Mouse (Mus musculus) G1E-ER4 (cell line): ENCODE data around the gene Polr3c. TPM values are rescaled to one million over a fixed set of nuclear protein-coding genes. Genes with fewer than 3 reads are reported as not detected.

ENCODE experiments used
- GATA1 ChIP-seq: IDR thresholded peaks from one replicate; pipeline ENCODE4 v1.8.0; 2012; ENCODE audit warnings: low read length, inconsistent platforms
- polyA plus RNA-seq: library from polyadenylated mRNA; stranded (reverse); fragments of >175 nt; gene quantifications from 2 replicates; pipeline ENCODE4 v1.2.3, GENCODE M21; 2012

Gene Polr3c
- polyA plus RNA-seq, result 8.2 and 8.5 TPM in 2 replicates

GRCm38 (mm10) chr3:96727343-96727827 lies at the start of gene Polr3c, which contains the start of gene Rnf115:
Gene Polr3c, minus strand, starts transcription at chr3:96727628.
Gene Rnf115, plus strand, starts transcription at chr3:96727664.
- TF ChIP-seq GATA1, result no peak

DNA sequence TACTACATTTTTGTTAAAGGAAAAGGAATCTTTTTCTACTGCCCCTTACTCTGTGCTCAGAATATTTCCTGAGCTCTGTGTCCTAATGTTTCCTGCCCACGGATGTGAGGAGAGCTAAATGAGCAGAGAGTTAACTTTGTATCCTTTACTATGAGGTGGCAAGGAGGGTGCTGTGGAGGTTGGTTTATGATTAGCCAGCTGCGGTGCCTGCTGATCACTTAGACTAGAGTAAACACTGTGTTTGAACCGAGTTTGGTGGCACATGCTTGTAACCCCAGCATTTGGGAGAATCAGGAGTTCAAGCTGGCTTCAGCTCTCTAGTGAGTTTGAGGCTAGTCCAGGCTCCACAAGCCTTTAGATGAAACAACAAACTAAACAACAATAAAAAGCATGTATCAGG lies 49.7 kb upstream of the Polr3c start:
- no peak for TF ChIP-seq GATA1

- TF ChIP-seq GATA1, result no peak
Measured at GRCm38 (mm10) chr3:96772949-96773348, 45.5 kb upstream of the Polr3c start.

- TF ChIP-seq GATA1, result no peak
Measured at GRCm38 (mm10) chr3:96769971-96770370, 42.5 kb upstream of the Polr3c start.

DNA sequence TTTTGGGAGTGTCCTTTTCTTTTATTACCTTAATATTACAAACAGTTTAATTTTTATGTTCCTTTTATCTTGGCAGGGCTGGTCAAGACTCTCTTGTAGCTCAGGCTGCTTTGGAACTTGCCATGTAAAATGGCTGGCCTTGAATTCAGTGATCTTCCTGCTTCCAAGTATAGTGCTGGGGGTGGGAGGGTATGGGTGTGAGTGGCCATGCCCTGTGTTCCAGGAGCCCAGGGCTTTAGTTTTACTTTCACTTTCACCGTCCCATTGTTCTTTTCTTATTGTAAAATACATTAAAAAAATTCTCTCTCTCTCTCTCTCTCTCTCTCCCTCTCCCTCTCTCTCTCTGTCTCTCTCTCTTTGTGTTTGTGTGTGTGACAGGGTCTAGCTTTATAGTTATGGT lies 37.1 kb upstream of the Polr3c start:
- no peak for TF ChIP-seq GATA1

GRCm38 (mm10) chr3:96759695-96760094 lies 32.3 kb upstream of the Polr3c start:
- TF ChIP-seq GATA1, result no peak

DNA sequence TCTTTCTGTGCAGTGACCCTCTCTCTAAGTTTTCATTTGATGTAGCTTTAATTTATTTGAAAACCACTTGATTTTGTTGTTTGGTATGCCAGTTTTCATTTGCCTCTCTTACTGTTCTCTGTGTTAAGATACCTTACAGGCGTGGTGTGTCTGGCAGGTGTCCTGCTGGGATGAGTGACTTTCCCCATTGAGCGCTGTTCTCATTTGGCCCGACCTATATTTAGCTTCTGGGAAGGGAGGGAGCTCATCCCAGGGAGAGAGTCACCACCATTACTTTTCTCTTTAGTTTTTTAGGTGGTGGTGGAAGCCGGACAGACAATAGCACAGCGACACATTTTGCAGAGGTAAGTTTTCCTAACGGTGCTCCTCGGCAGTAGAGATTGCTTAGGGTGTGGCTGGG lies 30.3 kb upstream of the Polr3c start:
- TF ChIP-seq GATA1, result no peak

GRCm38 (mm10) chr3:96755935-96756334 lies 28.5 kb upstream of the Polr3c start:
- no peak for TF ChIP-seq GATA1

- TF ChIP-seq GATA1, result no peak
Measured at GRCm38 (mm10) chr3:96746829-96747228, 19.4 kb upstream of the Polr3c start.

DNA sequence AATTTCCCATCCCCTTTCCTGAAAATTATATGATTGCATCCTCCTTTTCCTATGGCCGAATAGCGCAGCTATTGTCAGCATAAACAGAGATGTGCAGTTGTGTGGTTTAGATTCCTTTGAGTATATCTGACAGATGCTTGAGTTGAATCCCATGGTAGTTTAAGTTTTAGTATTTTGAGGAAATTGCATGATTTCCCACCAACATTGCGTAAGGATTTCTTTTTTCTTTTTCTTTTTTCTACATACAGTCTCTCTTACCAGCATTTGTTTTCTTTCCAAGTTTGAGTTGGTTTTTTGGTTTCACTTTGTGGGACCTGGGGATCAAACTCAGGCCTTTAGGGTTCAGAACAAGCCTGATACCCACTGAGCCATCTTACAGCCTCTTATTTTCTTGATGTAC lies 16.9 kb upstream of the Polr3c start:
- no peak for TF ChIP-seq GATA1

DNA sequence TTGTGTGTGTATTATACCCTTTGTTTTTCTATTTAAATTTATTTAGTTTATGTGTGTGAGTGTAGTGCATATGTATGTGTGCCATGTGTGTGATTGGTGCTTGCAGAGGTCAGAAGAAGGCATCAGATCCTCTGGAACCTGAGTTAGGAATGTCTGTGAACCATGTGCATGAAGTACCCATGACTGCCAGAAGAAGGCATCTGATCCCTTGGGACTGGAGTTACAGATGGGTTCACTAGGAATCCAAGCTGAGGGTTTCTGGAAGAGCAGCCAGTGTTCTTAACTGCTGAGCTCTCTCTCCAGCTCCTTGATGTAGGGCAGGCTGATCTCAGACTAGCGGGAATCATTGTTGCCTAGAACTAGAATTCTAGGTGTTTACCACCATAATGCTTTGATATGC lies 10.6 kb upstream of the Polr3c start:
- TF ChIP-seq GATA1, result no peak

- no peak for TF ChIP-seq GATA1
Measured at GRCm38 (mm10) chr3:96737013-96737740, 9.7 kb upstream of the Polr3c start.

DNA sequence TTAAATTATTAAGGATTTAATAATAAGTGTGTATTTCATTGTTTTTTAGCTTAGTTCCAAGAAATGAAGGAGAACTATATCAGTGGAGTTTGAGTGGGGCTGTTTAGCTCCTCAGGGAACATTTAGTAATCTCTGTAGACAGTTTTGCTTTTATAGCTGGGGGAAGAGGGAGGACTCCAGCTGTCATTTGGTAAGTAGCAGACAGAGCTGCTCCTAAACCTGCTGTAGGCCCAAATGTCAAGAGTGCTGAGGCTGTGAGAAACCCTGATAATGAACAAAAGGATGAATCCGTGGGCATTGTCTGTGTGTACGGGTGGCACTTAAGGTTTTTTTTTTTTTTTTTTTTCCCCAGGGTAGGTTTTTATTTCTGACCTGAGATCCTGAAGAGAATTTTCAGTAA lies 7.8 kb upstream of the Polr3c start:
- no peak for TF ChIP-seq GATA1

DNA sequence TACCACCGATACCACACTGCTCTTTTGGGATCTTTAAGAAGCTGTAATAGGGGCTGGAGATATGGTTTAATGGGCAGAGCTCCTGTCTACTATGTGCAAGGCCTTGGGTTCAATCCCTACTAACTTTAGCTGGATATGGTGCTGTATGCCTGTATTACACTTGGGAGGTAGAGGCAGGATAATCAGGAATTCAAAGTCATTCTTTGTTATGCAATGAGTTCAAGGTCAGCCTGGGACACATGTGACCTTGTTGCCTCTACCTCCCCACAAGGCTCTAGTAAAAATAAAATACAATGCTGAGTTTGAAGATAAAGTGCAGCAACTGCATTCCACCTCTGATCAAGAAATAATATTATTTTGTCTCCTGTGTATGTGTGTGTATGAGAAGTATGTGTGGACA lies 6.6 kb upstream of the Polr3c start:
- no peak for TF ChIP-seq GATA1

DNA sequence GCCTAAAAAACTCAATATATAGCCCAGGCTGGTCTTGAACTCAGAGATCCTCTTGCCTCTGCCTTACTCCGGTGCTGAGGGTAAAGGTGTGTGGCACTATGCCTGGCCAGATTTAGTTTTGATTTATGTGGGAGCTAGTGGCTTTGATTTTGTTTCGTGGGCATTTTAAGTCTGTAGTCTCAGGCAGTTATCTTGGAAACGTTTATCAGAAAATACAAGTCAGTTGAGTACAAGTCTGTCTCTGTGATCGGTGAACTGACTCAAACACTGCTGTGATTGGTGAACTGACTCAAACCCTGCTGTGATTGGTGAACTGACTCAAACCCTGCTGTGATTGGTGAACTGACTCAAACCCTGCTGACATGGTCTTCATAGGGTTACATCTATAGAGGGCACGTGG lies 3.4 kb upstream of the Polr3c start:
- TF ChIP-seq GATA1, result no peak

GRCm38 (mm10) chr3:96729403-96729784 lies 2.0 kb upstream of the Polr3c start:
- TF ChIP-seq GATA1, result no peak

DNA sequence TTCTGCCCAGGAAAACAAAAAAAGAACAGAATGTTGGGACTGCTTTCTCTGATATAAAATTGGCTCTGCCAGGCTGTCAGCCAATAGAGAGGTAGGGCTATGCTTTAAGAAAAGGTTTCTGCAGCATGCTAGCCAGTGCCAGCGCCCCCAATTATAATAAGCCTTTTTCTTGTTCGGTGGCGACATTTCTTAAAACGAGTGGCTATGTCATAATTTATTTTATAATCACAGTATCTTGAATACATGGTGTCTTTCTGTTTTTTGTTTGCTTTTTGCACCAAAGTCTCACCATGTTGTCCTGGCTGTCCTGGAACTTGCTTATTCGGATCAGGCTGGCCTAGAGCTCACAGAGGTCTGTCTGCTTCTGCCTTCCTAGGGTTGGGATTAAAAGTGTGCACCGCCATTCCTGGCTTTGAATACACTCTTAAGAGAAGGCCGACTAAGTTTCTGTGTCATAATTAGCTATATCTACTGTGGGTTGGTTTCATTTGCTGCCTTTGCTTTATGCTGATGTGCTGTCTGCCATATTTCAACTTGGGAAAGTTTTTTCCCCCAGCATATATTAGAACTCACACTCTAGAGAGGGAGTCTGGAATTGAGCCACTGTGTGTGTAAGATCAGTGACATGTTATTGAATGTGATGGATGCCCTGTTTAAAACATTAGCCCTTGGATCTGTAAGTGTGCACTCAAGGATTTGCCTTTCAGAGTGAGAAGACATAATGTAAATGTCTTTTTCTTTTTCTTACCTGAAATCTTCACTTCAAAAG lies 1.4 kb upstream of the Polr3c start:
- no peak for TF ChIP-seq GATA1
